Mouse (Mus musculus) cerebellum, postnatal 4 days (tissue): Measurements from ENCODE around the gene Kctd6.

ENCODE experiments used
- DNase-seq, 2 experiments: peaks; one replicate each; pipeline ENCODE4 v3.0.0; 2022; ENCODE audit warnings: low spot score in 2 of 2, mixed read lengths in 1 of 2

The Kctd6 gene

GRCm38 (mm10) chr14:8213803-8214224, at the start of gene Kctd6:
Gene Kctd6 (plus strand): TSS chr14:8214140.
- DNase-seq: peak; percentile 94 to 99

- DNase-seq: no peak
Measured at GRCm38 (mm10) chr14:8164463-8164862, 49.5 kb upstream of the Kctd6 start.

GRCm38 (mm10) chr14:8172507-8173410, 41.2 kb upstream of the Kctd6 start, which contains the start of gene Pdhb:
Gene Pdhb (minus strand): TSS chr14:8173025.
- peak; percentile 97 for DNase-seq

DNA sequence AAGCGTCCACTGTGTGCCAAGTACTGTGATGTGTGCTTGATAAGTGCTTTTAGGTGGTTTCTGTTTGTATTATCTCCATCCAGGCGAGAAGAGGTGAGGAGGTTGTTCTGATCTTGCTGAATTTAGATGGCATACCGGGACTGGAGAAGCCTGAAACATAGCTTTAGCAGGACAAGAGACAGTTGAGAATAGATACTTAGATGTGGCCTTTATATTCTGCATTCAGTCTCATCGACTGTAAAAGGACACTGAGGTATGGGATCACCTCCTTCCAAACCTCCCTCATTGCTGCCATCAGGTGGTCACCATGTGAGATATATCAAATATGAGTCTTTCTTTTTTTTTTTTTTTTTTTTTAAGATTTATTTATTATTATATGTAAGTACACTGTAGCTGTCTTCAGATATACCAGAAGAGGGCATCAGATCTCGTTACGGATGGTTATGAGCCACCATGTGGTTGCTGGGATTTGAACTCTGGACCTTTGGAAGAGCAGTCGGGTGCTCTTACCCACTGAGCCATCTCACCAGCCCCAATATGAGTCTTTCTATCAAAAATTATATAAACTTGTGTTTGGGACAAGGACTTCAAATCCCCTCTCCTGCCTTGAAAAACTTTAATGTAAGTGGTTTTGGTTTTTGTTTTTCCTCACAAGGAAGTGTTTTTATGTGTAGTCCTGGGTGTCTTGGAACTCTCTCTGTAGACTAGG, 40.2 kb upstream of the Kctd6 start:
- DNase-seq: peak in 1 of 2 experiments; percentile 22

- DNase-seq: no peak
Measured at GRCm38 (mm10) chr14:8174634-8175033, 39.3 kb upstream of the Kctd6 start.

GRCm38 (mm10) chr14:8176251-8176650, 37.7 kb upstream of the Kctd6 start:
- DNase-seq: no peak

GRCm38 (mm10) chr14:8180371-8181035, 33.4 kb upstream of the Kctd6 start:
- DNase-seq: no peak

GRCm38 (mm10) chr14:8183330-8183729, 30.6 kb upstream of the Kctd6 start:
- DNase-seq: no peak

DNA sequence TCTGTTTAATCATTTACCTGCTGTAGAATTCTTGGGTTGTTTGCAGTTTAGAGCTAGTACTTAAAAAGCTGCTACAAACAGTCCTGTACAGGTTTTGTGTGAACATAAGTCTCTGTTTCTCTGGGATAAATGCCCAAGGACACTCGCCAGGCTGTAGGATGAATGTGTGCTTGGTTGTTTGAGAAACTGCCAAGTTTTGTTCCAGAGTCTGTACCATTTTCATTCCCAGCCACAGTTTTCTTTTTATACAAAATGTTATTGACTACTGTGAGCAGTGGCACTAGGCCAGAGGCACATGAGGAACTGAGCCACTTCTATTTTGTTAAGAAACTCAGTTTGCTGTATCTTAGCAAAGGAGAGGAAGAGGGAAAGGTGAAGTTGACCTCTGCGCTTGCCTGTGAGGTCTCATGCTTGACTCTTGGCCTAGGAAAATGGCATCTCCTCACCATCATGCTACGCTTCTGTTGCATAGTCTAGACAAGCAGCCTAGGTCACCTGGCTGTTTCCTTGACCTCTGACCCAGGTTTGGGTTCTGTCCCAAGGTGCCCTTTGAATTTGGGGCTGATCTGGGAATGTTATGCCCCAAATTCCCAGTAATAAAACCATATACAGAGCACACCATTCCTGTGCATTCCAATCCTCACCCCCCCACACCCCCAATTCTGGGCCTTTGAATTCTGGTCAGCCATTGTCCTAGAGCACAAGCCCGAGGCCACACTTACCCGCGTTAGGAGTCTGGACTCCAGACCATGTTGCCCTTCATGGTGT, 27.5 kb upstream of the Kctd6 start:
- DNase-seq: no peak

DNA sequence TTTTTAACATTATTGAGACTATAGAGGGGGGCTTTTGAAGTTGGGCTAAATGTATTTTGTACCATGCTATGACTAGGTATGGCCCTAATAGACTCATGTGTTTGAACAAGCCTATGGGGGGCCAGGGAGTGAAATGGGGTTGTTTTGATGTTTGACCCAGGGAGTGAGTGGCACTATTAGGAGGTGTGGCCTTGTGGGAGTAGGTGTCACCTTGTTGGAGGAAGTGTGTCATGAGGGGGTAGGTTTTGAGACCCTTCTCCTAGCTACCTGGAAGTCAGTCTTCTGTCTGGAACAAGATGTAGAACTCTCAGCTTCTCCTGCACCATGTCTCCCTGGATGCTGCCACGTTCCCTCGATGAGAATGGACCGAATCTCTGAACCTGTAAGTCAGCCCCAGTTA, 23.4 kb upstream of the Kctd6 start:
- no peak for DNase-seq

- no peak for DNase-seq
Measured at GRCm38 (mm10) chr14:8191331-8191965, 22.5 kb upstream of the Kctd6 start.

DNA sequence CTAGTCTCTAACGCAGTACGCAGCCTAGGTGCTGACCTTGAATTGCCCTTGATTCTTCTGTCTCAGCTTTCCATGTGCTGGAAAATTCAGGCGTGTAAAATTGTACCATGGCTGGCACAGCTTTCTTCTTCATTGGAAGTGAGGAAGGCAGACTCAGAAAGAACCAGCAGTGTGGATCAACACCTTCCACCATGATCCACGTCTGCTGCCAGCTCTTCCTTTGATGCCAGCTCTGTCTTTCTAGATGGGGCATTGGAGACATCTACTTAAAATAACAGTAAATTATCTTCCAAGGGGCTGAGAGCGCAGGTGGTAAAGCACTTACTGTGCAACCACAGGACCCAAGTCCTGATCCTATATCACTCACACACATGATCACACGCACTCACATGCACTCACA, 21.2 kb upstream of the Kctd6 start:
- DNase-seq: no peak

DNA sequence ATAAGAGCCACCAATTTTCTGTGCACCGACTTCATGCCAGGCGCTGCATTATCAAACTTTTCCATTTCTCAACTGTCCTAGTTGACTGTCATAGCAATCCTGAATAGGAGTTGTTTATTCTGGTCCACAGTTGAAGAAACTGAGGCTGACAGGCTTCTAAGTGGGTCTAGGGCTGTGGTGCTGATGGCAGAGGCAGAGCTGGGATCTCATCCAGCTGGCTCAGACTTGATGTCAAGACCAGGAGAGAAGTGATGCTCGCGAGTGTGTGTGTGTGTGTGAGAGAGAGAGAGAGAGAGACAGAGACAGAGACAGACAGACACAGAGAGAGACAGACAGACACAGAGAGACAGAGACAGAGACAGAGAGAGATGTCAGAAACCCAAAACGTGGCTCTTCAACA, 13.2 kb upstream of the Kctd6 start:
- no peak for DNase-seq

DNA sequence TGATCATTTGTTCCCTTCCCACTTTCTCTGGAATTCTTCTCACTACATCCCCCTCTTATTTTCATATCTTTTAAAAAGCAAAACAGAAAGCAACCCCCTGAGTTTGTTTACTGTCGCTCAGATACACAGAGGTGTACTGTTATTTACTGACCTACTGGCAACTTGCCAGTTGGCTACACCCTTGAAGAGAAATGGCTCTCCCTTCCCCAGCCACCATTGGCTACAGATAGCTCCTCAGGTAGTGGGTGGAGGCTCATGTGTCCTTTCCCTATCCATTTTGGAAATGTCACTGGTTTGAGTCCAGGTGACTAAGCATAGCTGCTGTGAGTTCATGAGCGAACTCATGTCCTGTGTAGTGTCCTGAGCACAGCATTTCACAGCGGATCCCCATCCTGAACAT, 12.2 kb upstream of the Kctd6 start:
- DNase-seq: no peak

- DNase-seq: peak in 1 of 2 experiments; percentile 20
Measured at GRCm38 (mm10) chr14:8206179-8206910, 7.6 kb upstream of the Kctd6 start.

- DNase-seq: peak in 1 of 2 experiments; percentile 35
Measured at GRCm38 (mm10) chr14:8207105-8207504, 6.8 kb upstream of the Kctd6 start.

DNA sequence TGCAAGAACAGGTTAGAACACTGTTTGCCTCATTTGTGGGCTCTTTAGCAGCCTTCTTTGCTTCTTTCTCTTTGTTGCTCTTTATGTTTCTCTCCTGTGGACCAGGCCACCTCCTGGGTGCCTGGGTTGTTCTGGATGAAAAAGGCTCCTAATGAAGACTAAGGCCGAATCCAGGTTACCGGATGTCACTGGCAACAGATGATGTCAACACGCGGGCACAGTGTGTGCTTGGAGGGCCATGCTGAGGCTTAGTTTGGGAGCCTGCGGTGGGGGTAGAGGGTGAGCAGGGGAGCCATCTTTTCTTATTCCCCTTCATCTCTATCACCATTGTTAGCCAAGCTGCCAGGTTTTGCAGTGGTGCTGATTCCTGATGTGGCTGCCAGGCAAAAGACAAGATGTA, 6.4 kb upstream of the Kctd6 start:
- no peak for DNase-seq

GRCm38 (mm10) chr14:8208876-8209275, 5.1 kb upstream of the Kctd6 start:
- peak in 1 of 2 experiments; percentile 57 for DNase-seq

DNA sequence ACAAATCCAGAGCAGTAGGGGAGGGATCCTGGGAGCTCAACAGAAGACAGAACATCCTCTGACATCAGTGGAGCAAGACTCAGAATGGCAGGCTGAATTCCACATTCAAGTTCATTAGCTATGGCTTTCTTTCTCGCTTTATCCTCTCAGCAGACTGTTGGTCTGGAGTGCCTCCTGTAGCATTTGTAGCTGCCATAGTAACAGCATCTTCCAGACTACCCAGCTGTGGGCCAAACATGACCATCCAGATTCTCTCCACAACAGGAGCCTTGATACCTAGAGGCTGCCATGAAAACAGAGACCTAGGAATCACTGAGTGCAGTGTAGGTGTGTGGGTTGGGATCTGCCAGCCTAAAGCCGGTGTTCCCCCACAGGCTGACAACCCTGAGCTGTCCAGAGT, 4.0 kb upstream of the Kctd6 start:
- no peak for DNase-seq

- DNase-seq: no peak
Measured at GRCm38 (mm10) chr14:8212996-8213395, 944 bp upstream of the Kctd6 start.
